Comparison of ENCODE assay signal across 8 mouse cellular contexts in genomic region chr19:8567104-8567880, GRCm38 (mm10). TPM values are rescaled to one million over a fixed set of nuclear protein-coding genes. Genes with fewer than 3 reads are reported as not detected.
DNase-seq lines count a peak whose midpoint lies in the region; ATAC-seq lines count a peak whose summit lies in the region.

No protein-coding gene starts in this region.

- no peak for ATAC-seq in erythroblast, adult 5-6 weeks (replicated peaks; ENCODE audit: low FRiP score, poor library complexity, severe bottlenecking)

- peak; percentile 24 for DNase-seq in gastrocnemius, postnatal 10 days
- DNase-seq in gastrocnemius, adult 18-20 months (ENCODE audit: low spot score): no peak
- peak; percentile 76 for DNase-seq in 3T3-L1 (ENCODE audit: low read depth, low spot score)
- DNase-seq in NIH3T3 (ENCODE audit: low read depth): peak; percentile 64
- DNase-seq in heart, adult 8-10 months (ENCODE audit: low spot score): peak; percentile 9
- DNase-seq in kidney, postnatal 36 days: peak; percentile 66 to 76
- peak; percentile 54 for DNase-seq in retina, postnatal 7 days (ENCODE audit: low read depth, low spot score)

RNA-seq across cellular contexts. Expression of gene Slc22a8, which starts 23.8 kb away (rescaled TPM):
- under 1 TPM in 1 of 2 experiments, not detected in 1; 0.07 TPM for total RNA-seq in gastrocnemius, postnatal 10 days (2021)
- total RNA-seq in gastrocnemius, adult 18-20 months (2021): not detected
- total RNA-seq in heart, adult 8-10 months (2022): under 1 TPM in 1 of 4 experiments, not detected in 3; 0.25 TPM
- total RNA-seq in erythroblast, adult 5-6 weeks (2015; ENCODE audit: low replicate concordance): not detected in 2 replicates
- not detected in 2 replicates for total RNA-seq in erythroblast, adult 5-6 weeks (2017; ENCODE audit: low replicate concordance)

RNA-seq across cellular contexts. Expression of gene Slc22a6, which starts 50.5 kb away (rescaled TPM):
- not detected for total RNA-seq in gastrocnemius, postnatal 10 days (2021)
- not detected for total RNA-seq in gastrocnemius, adult 18-20 months (2021)
- total RNA-seq in heart, adult 8-10 months (2022): not detected
- total RNA-seq in erythroblast, adult 5-6 weeks (2015; ENCODE audit: low replicate concordance): not detected in 2 replicates
- total RNA-seq in erythroblast, adult 5-6 weeks (2017; ENCODE audit: low replicate concordance): not detected in 2 replicates
